9 mouse cellular contexts compared by ENCODE assay signal in the genomic region with DNA sequence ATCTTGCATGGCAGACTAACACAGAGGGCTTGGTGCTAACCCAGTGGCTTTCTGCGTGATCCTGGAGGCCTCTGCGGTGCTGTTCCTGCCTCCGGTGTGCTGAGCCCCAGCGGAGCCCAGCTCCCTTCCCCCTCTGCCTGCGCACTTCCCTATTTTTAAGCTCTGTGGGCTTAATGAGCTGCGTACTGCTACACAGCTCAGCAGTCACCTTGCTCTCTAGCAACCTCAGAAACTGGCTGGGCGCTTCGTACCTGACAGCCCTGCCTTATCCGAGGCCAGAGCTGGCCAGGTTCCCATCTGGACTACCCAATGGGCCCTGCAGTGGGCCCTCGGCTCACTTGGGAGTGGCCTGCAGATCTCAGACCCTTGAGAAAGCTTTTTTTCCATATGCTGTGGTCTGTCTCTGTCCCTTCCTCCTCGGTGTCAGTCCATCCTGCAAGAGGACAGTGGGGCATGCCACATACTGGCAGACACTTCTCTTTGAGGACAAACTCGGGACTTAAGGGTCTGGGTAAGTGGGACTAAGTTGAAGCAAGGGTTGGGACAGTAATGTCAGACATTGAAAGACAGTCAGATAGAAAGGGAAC.
A peak's percentile ranks its signal among the peaks of the same experiment; 100 is the strongest.
DNase-seq lines count a peak whose midpoint lies in the region; ATAC-seq lines count a peak whose summit lies in the region.
"Had no signal": no experiment of that assay in that cellular context is flagged by ENCODE, and none has a peak within 500 bp of the region (broad histone marks: within the 10 kb centered on the region; RNA-seq: fewer than 3 reads in every experiment).

No protein-coding gene starts in this region.

- H3K9me3 ChIP-seq in heart, embryonic 13.5 days: no peaks in the 10 kb centered on the region
- no peaks in the 10 kb centered on the region for H3K9me3 ChIP-seq in heart, embryonic 11.5 days (replicated peaks; ENCODE audit: control insufficient read depth, low read length)
- H3K9me3 ChIP-seq in neural tube, embryonic 13.5 days: no peaks in the 10 kb centered on the region
- no peaks in the 10 kb centered on the region for H3K9me3 ChIP-seq in forebrain, embryonic 15.5 days

- no peak; the same call in 1 of the 2 replicates for ATAC-seq in heart, embryonic 13.5 days (ENCODE audit: extremely low read depth, insufficient number of reproducible peaks, low FRiP score, low TSS enrichment)
- ATAC-seq in heart, embryonic 11.5 days (replicated peaks; ENCODE audit: insufficient number of reproducible peaks, low FRiP score, low TSS enrichment): no peak
- peak; percentile 55; the same call in 1 of the 2 replicates for ATAC-seq in neural tube, embryonic 13.5 days (ENCODE audit: low read depth)
- peak; percentile 94 to 95 for ATAC-seq in hematopoietic stem cell, adult 5-6 weeks (replicated peaks in 1 of 2; ENCODE audit: insufficient read depth in 1 of 2, low FRiP score in 2 of 2, low TSS enrichment in 1 of 2, low read depth in 1 of 2, poor library complexity in 2 of 2, severe bottlenecking in 2 of 2)
- peak; percentile 44 for ATAC-seq in neutrophil, adult 5-6 weeks (ENCODE audit: extremely low read depth, insufficient number of reproducible peaks, low FRiP score, poor library complexity, severe bottlenecking)
- ATAC-seq in forebrain, embryonic 15.5 days (replicated peaks): no peak

- H3K27me3 ChIP-seq in heart, embryonic 13.5 days (replicated peaks): peaks cover 39% of the 10 kb centered on the region
- H3K27me3 ChIP-seq in heart, embryonic 11.5 days (ENCODE audit: control insufficient read depth, insufficient read depth, low read length): peaks cover 8% of the 10 kb centered on the region; the same call in 1 of the 2 replicates
- H3K27me3 ChIP-seq in neural tube, embryonic 13.5 days: no peaks in the 10 kb centered on the region
- no peaks in the 10 kb centered on the region for H3K27me3 ChIP-seq in forebrain, embryonic 15.5 days

- H3K9ac ChIP-seq in heart, embryonic 13.5 days: 0 out of 2 replicates have a peak overlapping the region, but pooled peaks have one; percentile 28
- no peak overlapping the region for H3K9ac ChIP-seq in heart, embryonic 11.5 days (ENCODE audit: low read depth, low read length)
- H3K9ac ChIP-seq in neural tube, embryonic 13.5 days: peak overlapping the region; percentile 42; the same call in 1 of the 2 replicates
- no peak overlapping the region for H3K9ac ChIP-seq in forebrain, embryonic 15.5 days (replicated peaks)

- WGBS in heart, embryonic 13.5 days: 51% methylated on average over 12 of the region's 12 CpGs
- 64% methylated on average over 12 of the region's 12 CpGs for WGBS in heart, embryonic 11.5 days (ENCODE audit: insufficient replicate concordance)
- WGBS in neural tube, embryonic 13.5 days: 56% methylated on average over 12 of the region's 12 CpGs
- WGBS in forebrain, embryonic 15.5 days: 41% methylated on average over 12 of the region's 12 CpGs

- no peak for DNase-seq in neural tube, embryonic 10.5 days (ENCODE audit: extremely low spot score, low spot score)
- no peak for DNase-seq in gastrocnemius, postnatal 4 days (ENCODE audit: low spot score in 2 of 2)

- H3K27ac ChIP-seq in heart, embryonic 13.5 days (replicated peaks): no peak overlapping the region
- no peak overlapping the region for H3K27ac ChIP-seq in heart, embryonic 11.5 days (ENCODE audit: low read depth, low read length)
- H3K27ac ChIP-seq in neural tube, embryonic 13.5 days (replicated peaks): peak overlapping the region; percentile 49; the same call in 1 of the 2 replicates
- H3K27ac ChIP-seq in forebrain, embryonic 15.5 days (replicated peaks): no peak overlapping the region
- H3K27ac ChIP-seq: layer of hippocampus, adult 2 months had no signal

- H3K4me2 ChIP-seq in heart, embryonic 13.5 days: no peak overlapping the region
- no peak overlapping the region for H3K4me2 ChIP-seq in heart, embryonic 11.5 days
- H3K4me2 ChIP-seq in neural tube, embryonic 13.5 days: no peak overlapping the region
- H3K4me2 ChIP-seq in forebrain, embryonic 15.5 days (replicated peaks): no peak overlapping the region

- H3K4me3 ChIP-seq in heart, embryonic 13.5 days: no peak overlapping the region
- no peak overlapping the region for H3K4me3 ChIP-seq in heart, embryonic 11.5 days (ENCODE audit: low read depth, low read length)
- H3K4me3 ChIP-seq in neural tube, embryonic 13.5 days: no peak overlapping the region
- no peak overlapping the region for H3K4me3 ChIP-seq in forebrain, embryonic 15.5 days
- H3K4me3 ChIP-seq: layer of hippocampus, adult 2 months had no signal

- H3K4me1 ChIP-seq in heart, embryonic 13.5 days: peaks cover 6% of the 10 kb centered on the region
- H3K4me1 ChIP-seq in heart, embryonic 11.5 days (ENCODE audit: control insufficient read depth, insufficient read depth, low read length): no peaks in the 10 kb centered on the region
- H3K4me1 ChIP-seq in neural tube, embryonic 13.5 days (replicated peaks): peaks cover 22% of the 10 kb centered on the region
- H3K4me1 ChIP-seq in forebrain, embryonic 15.5 days: 0 out of 2 replicates have a peak, but pooled peaks cover 2% of the 10 kb centered on the region

- no peaks in the 10 kb centered on the region for H3K36me3 ChIP-seq in heart, embryonic 13.5 days
- H3K36me3 ChIP-seq in heart, embryonic 11.5 days (ENCODE audit: control insufficient read depth, insufficient read depth, low read length): no peaks in the 10 kb centered on the region
- H3K36me3 ChIP-seq in neural tube, embryonic 13.5 days: no peaks in the 10 kb centered on the region
- no peaks in the 10 kb centered on the region for H3K36me3 ChIP-seq in forebrain, embryonic 15.5 days

Comparison
In these comparisons a context has a peak if more than half of its experiments do, and no peak if none do; other contexts are left out.
1. H3K9ac ChIP-seq: peak in heart, embryonic 13.5 days (single experiment) and neural tube, embryonic 13.5 days (single experiment); none in heart, embryonic 11.5 days (single experiment) and forebrain, embryonic 15.5 days (single experiment).
2. ATAC-seq: peak in neural tube, embryonic 13.5 days (single experiment), hematopoietic stem cell, adult 5-6 weeks (2 of 2) and neutrophil, adult 5-6 weeks (single experiment); none in heart, embryonic 13.5 days (single experiment), heart, embryonic 11.5 days (single experiment) and forebrain, embryonic 15.5 days (single experiment).